Mouse (Mus musculus): Measurements from ENCODE around the gene Adss. TPM values are rescaled to one million over a fixed set of nuclear protein-coding genes. Genes with fewer than 3 reads are reported as not detected.
"Not testable (repeated sequence)": the region's sequence is repeated elsewhere in the genome, so short reads cannot be mapped to it uniquely, and the experiment has no call there.

Adss gene
- 52.2 and 53.8 TPM in 2 replicates for polyA plus RNA-seq (2014; fragmentation: Nextera tagmentation; extraction: Ambion mirVana)

GRCm38 (mm10) chr1:177796193-177796939, at the start of gene Adss:
Adss (minus strand) TSS chr1:177796511.
- Histone ChIP-seq H3K9me3 (replicated peaks; ENCODE audit: control insufficient read depth, low read length) (no peaks in the 10 kb centered on the region), H3K4me1 (ENCODE audit: control insufficient read depth, insufficient read depth, low read length) (peaks cover 7% of the 10 kb centered on the region), H3K9ac (ENCODE audit: low read length) (peak within 1 kb of the TSS; percentile 82), H3K36me3 (ENCODE audit: control insufficient read depth, insufficient read depth, low read length) (no peaks in the 10 kb centered on the region), H3K27ac (ENCODE audit: low read depth, low read length) (peak within 1 kb of the TSS; percentile 82), H3K4me3 (ENCODE audit: low read depth, low read length) (peak within 1 kb of the TSS; percentile 90), H3K27me3 (replicated peaks; ENCODE audit: control insufficient read depth, insufficient read depth, low read length) (no peaks in the 10 kb centered on the region), H3K4me2 (ENCODE audit: low read length) (peak within 1 kb of the TSS; percentile 54)
- ATAC-seq (peak; percentile 99), DNase-seq (ENCODE audit: low spot score) (peak; percentile 98)
- WGBS: under 1% methylated on average over 50 of the region's 64 CpGs

- 56% methylated on average over 3 of the region's 3 CpGs for WGBS
- DNase-seq (ENCODE audit: low spot score); H3K9me3 ChIP-seq (replicated peaks; ENCODE audit: control insufficient read depth, low read length): not testable (repeated sequence)
Observed at GRCm38 (mm10) chr1:177845812-177846211, 49.5 kb upstream of the Adss start.

GRCm38 (mm10) chr1:177827776-177828175, 31.5 kb upstream of the Adss start:
- not testable (repeated sequence) for H3K9me3 ChIP-seq (replicated peaks; ENCODE audit: control insufficient read depth, low read length); H3K36me3 ChIP-seq (ENCODE audit: control insufficient read depth, insufficient read depth, low read length); H3K4me2 ChIP-seq (ENCODE audit: low read length); DNase-seq (ENCODE audit: low spot score); H3K27me3 ChIP-seq (replicated peaks; ENCODE audit: control insufficient read depth, insufficient read depth, low read length); H3K27ac ChIP-seq (ENCODE audit: low read depth, low read length); ATAC-seq; H3K4me3 ChIP-seq (ENCODE audit: low read depth, low read length); H3K9ac ChIP-seq (ENCODE audit: low read length); H3K4me1 ChIP-seq (ENCODE audit: control insufficient read depth, insufficient read depth, low read length)
- WGBS: 78% methylated on average over 4 of the region's 4 CpGs

More at GRCm38 (mm10) chr1:177845812-177846211, 49.5 kb upstream of the Adss start:
- ATAC-seq; H3K4me1 ChIP-seq (ENCODE audit: control insufficient read depth, insufficient read depth, low read length); H3K4me2 ChIP-seq (ENCODE audit: low read length); H3K27me3 ChIP-seq (replicated peaks; ENCODE audit: control insufficient read depth, insufficient read depth, low read length); H3K4me3 ChIP-seq (ENCODE audit: low read depth, low read length); H3K36me3 ChIP-seq (ENCODE audit: control insufficient read depth, insufficient read depth, low read length); H3K27ac ChIP-seq (ENCODE audit: low read depth, low read length); H3K9ac ChIP-seq (ENCODE audit: low read length): not testable (repeated sequence)

GRCm38 (mm10) chr1:177806772-177807171, 10.5 kb upstream of the Adss start:
- H3K27ac ChIP-seq (ENCODE audit: low read depth, low read length); H3K4me1 ChIP-seq (ENCODE audit: control insufficient read depth, insufficient read depth, low read length); H3K9ac ChIP-seq (ENCODE audit: low read length); H3K9me3 ChIP-seq (replicated peaks; ENCODE audit: control insufficient read depth, low read length); ATAC-seq; H3K4me2 ChIP-seq (ENCODE audit: low read length); H3K4me3 ChIP-seq (ENCODE audit: low read depth, low read length); H3K27me3 ChIP-seq (replicated peaks; ENCODE audit: control insufficient read depth, insufficient read depth, low read length); H3K36me3 ChIP-seq (ENCODE audit: control insufficient read depth, insufficient read depth, low read length): not testable (repeated sequence)
- 38% methylated on average over 1 of the region's 1 CpGs for WGBS
- DNase-seq (ENCODE audit: low spot score): peak; percentile 22

- 89% methylated on average over 2 of the region's 2 CpGs for WGBS
- DNase-seq (ENCODE audit: low spot score) (no peak), ATAC-seq (no peak)
Observed at GRCm38 (mm10) chr1:177803511-177803910, 7.2 kb upstream of the Adss start.

GRCm38 (mm10) chr1:177797151-177797755, 942 bp upstream of the Adss start:
- Histone ChIP-seq H3K9ac (ENCODE audit: low read length) (no peak overlapping the region), H3K4me2 (ENCODE audit: low read length) (peak overlapping the region; percentile 17; the same call in 1 of the 2 replicates), H3K27ac (ENCODE audit: low read depth, low read length) (no peak overlapping the region), H3K9me3 (replicated peaks; ENCODE audit: control insufficient read depth, low read length) (no peaks in the 10 kb centered on the region), H3K4me3 (ENCODE audit: low read depth, low read length) (no peak overlapping the region), H3K36me3 (ENCODE audit: control insufficient read depth, insufficient read depth, low read length) (no peaks in the 10 kb centered on the region), H3K27me3 (replicated peaks; ENCODE audit: control insufficient read depth, insufficient read depth, low read length) (no peaks in the 10 kb centered on the region), H3K4me1 (ENCODE audit: control insufficient read depth, insufficient read depth, low read length) (peaks cover 7% of the 10 kb centered on the region)
- peak; percentile 23 for DNase-seq (ENCODE audit: low spot score)
- 78% methylated on average over 8 of the region's 8 CpGs for WGBS
- ATAC-seq: no peak

More at GRCm38 (mm10) chr1:177803511-177803910, 7.2 kb upstream of the Adss start:
- H3K4me1 ChIP-seq (ENCODE audit: control insufficient read depth, insufficient read depth, low read length): no peaks in the 10 kb centered on the region
- no peak overlapping the region for H3K4me3 ChIP-seq (ENCODE audit: low read depth, low read length)
- no peaks in the 10 kb centered on the region for H3K36me3 ChIP-seq (ENCODE audit: control insufficient read depth, insufficient read depth, low read length)
- H3K9ac ChIP-seq (ENCODE audit: low read length): no peak overlapping the region
- H3K27me3 ChIP-seq (replicated peaks; ENCODE audit: control insufficient read depth, insufficient read depth, low read length): no peaks in the 10 kb centered on the region
- no peak overlapping the region for H3K4me2 ChIP-seq (ENCODE audit: low read length)
- H3K27ac ChIP-seq (ENCODE audit: low read depth, low read length): no peak overlapping the region
- H3K9me3 ChIP-seq (replicated peaks; ENCODE audit: control insufficient read depth, low read length): no peaks in the 10 kb centered on the region

GRCm38 (mm10) chr1:177795421-177796192, 704 bp downstream of the Adss start:
- no peaks in the 10 kb centered on the region for H3K36me3 ChIP-seq (ENCODE audit: control insufficient read depth, insufficient read depth, low read length)
- H3K27me3 ChIP-seq (replicated peaks; ENCODE audit: control insufficient read depth, insufficient read depth, low read length): no peaks in the 10 kb centered on the region
- peak overlapping the region; percentile 82 for H3K27ac ChIP-seq (ENCODE audit: low read depth, low read length)
- peak overlapping the region; percentile 90 for H3K4me3 ChIP-seq (ENCODE audit: low read depth, low read length)
- peak overlapping the region; percentile 82 for H3K9ac ChIP-seq (ENCODE audit: low read length)
- peak overlapping the region; percentile 54 for H3K4me2 ChIP-seq (ENCODE audit: low read length)
- H3K9me3 ChIP-seq (replicated peaks; ENCODE audit: control insufficient read depth, low read length): 0 out of 2 replicates have a peak, but pooled peaks cover 3% of the 10 kb centered on the region
- DNase-seq (ENCODE audit: low spot score) (peak; percentile 57), ATAC-seq (no peak)
- peaks cover 7% of the 10 kb centered on the region for H3K4me1 ChIP-seq (ENCODE audit: control insufficient read depth, insufficient read depth, low read length)
- WGBS: under 1% methylated on average over 41 of the region's 41 CpGs

- DNase-seq (ENCODE audit: low spot score): no peak
- no peak for ATAC-seq
- Histone ChIP-seq H3K9me3 (replicated peaks; ENCODE audit: control insufficient read depth, low read length) (0 out of 2 replicates have a peak, but pooled peaks cover 4% of the 10 kb centered on the region), H3K27me3 (replicated peaks; ENCODE audit: control insufficient read depth, insufficient read depth, low read length) (no peaks in the 10 kb centered on the region), H3K4me1 (ENCODE audit: control insufficient read depth, insufficient read depth, low read length) (peaks cover 7% of the 10 kb centered on the region), H3K27ac (ENCODE audit: low read depth, low read length) (no peak overlapping the region), H3K4me2 (ENCODE audit: low read length) (peak overlapping the region; percentile 54), H3K9ac (ENCODE audit: low read length) (peak overlapping the region; percentile 40), H3K4me3 (ENCODE audit: low read depth, low read length) (peak overlapping the region; percentile 90), H3K36me3 (ENCODE audit: control insufficient read depth, insufficient read depth, low read length) (no peaks in the 10 kb centered on the region)
- 10% methylated on average over 8 of the region's 8 CpGs for WGBS
Observed at GRCm38 (mm10) chr1:177794866-177795265, 1.4 kb downstream of the Adss start.
